Mouse (Mus musculus) forebrain, embryonic 12.5 days (tissue): ENCODE measurements at regions not wholly inside any gene's neighbourhood (a gene's known extent, or its start where the extent isn't known, plus 50 kb on each side); places are given as distances from the start of the nearest gene placed in this dataset.

Source experiments
- ATAC-seq: fragments of 200-750 bp; cut with Nextera tagmentation; 2 replicates; pipeline ENCODE4 v1.8.0; 2017; ENCODE audit warnings: moderate TSS enrichment; ENCODE audit not compliant: low FRiP score
- H3K27ac ChIP-seq: fragments of 300-500 bp; sonication (generic); 2 replicates; pipeline ENCODE4 v1.5.1; 2016; ENCODE audit warnings: mild to moderate bottlenecking
- H3K27me3 ChIP-seq: fragments of 300-500 bp; sonication (generic); 2 replicates; pipeline ENCODE4 v1.6.1; 2016; ENCODE audit warnings: mild to moderate bottlenecking
- H3K36me3 ChIP-seq: fragments of 300-500 bp; sonication (generic); replicated peaks from 2 replicates; pipeline ENCODE4 v1.6.1; 2016; ENCODE audit warnings: mild to moderate bottlenecking
- H3K4me1 ChIP-seq: fragments of 300-500 bp; sonication (generic); 2 replicates; pipeline ENCODE4 v1.6.1; 2016
- H3K4me2 ChIP-seq: fragments of 300-500 bp; sonication (generic); 2 replicates; pipeline ENCODE4 v1.6.1; 2016; ENCODE audit warnings: mild to moderate bottlenecking, moderate library complexity
- H3K4me3 ChIP-seq: fragments of 300-500 bp; sonication (generic); replicated peaks from 2 replicates; pipeline ENCODE4 v1.5.1; 2016; ENCODE audit warnings: mild to moderate bottlenecking
- H3K9ac ChIP-seq: fragments of 300-500 bp; sonication (generic); 2 replicates; pipeline ENCODE4 v1.6.1; 2016; ENCODE audit warnings: mild to moderate bottlenecking
- H3K9me3 ChIP-seq: fragments of 300-500 bp; sonication (generic); 2 replicates; pipeline ENCODE4 v1.6.1; 2016
- WGBS: fragments of 180-500 bp; shearing (Covaris S2); methylation state at CpG from one replicate; pipeline ENCODE4 v1.1.7; 2016; 5-methylcytosine and 5-hydroxymethylcytosine counted together

GRCm38 (mm10) chr15:62240031-62240430, 1317.2 kb upstream of the A1bg start:
- Histone ChIP-seq H3K27ac (no peak overlapping the region), H3K27me3 (no peaks in the 10 kb centered on the region), H3K9me3 (no peaks in the 10 kb centered on the region), H3K9ac (no peak overlapping the region), H3K4me2 (no peak overlapping the region), H3K4me3 (no peak overlapping the region), H3K4me1 (no peaks in the 10 kb centered on the region), H3K36me3 (no peaks in the 10 kb centered on the region)
- ATAC-seq, result no peak
- 97% methylated on average over 3 of the region's 3 CpGs for WGBS

DNA sequence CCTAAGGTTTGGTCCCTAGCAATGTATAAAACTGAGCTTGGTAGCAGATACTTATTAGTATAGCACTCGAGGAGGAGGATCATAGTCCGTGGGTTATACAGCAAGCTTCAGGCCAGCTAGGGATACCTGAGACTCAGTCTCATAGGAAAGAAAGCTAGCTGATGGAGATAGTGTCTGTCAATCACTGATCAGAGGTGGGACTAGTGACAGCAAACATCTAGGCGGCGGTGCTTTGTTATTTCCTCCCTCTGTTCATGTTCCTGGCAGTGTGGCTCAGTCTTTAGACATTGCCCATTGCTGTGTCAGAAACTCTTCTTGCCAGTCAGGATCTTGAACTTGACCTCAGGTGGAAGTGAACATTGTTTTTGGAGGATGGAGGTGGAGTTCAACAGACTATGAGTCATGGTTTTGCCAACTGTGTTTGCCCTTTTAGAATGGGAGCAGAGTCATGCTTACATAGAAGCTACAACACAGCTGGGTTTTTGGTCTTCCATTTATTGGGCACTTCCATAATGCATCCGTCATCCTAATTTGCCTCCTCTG, 1315.8 kb upstream of the A1bg start:
- Histone ChIP-seq H3K27me3 (no peaks in the 10 kb centered on the region), H3K4me2 (no peak overlapping the region), H3K9me3 (no peaks in the 10 kb centered on the region), H3K4me3 (no peak overlapping the region), H3K4me1 (no peaks in the 10 kb centered on the region), H3K9ac (no peak overlapping the region), H3K36me3 (no peaks in the 10 kb centered on the region), H3K27ac (no peak overlapping the region)
- no peak for ATAC-seq
- 90% methylated on average over 5 of the region's 5 CpGs for WGBS

DNA sequence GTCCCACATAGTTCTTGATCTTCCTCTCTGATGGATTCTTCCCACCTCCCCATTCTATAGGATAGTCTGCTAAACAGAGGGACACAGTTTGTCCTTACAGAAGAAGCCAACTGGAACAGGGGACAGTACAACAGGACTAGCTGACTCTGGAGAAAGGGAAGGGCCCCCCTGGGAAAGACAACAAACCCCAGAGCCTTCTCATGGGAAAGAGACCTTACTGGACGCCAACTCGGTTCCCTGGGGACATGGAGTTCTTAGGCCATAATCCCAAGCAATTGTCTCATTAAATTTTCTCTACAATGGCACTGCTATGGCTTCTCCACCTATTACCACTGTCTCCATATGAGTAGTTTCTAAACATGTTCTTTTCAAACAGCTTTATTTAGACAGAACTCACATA, 1313.2 kb upstream of the A1bg start:
- 63% methylated on average over 2 of the region's 2 CpGs for WGBS
- no peak overlapping the region for H3K4me3 ChIP-seq
- H3K4me2 ChIP-seq, result no peak overlapping the region
- ATAC-seq, result no peak
- H3K9ac ChIP-seq, result no peak overlapping the region
- no peaks in the 10 kb centered on the region for H3K9me3 ChIP-seq
- no peaks in the 10 kb centered on the region for H3K4me1 ChIP-seq
- no peaks in the 10 kb centered on the region for H3K27me3 ChIP-seq
- no peak overlapping the region for H3K27ac ChIP-seq
- no peaks in the 10 kb centered on the region for H3K36me3 ChIP-seq

GRCm38 (mm10) chr15:62234182-62234760, 1311.5 kb upstream of the A1bg start:
- H3K27ac ChIP-seq, result no peak overlapping the region
- no peaks in the 10 kb centered on the region for H3K27me3 ChIP-seq
- H3K4me2 ChIP-seq, result no peak overlapping the region
- H3K4me3 ChIP-seq, result no peak overlapping the region
- no peaks in the 10 kb centered on the region for H3K9me3 ChIP-seq
- H3K36me3 ChIP-seq, result no peaks in the 10 kb centered on the region
- WGBS, result 100% methylated on average over 4 of the region's 4 CpGs
- no peak for ATAC-seq
- H3K4me1 ChIP-seq, result no peaks in the 10 kb centered on the region
- H3K9ac ChIP-seq, result no peak overlapping the region

DNA sequence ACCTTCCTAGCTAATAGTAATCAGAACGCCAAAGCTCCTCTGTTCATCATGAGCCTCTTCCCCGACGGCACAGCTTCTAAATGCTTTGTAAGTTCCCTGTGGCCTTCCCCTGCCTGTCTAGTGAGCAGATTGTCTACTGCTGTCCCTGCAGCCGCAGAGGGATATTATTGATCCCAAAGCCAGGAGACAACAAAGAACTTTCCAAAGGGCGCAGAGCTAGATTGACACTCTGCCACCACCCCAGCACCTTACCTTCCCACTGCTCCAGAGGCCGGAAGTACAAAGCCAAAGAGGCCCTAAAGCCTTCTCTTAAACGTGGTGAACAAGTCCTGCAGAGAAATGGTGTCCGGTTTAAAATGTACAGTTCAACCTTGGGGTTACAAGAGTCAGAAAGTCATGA, 1310.3 kb upstream of the A1bg start:
- no peaks in the 10 kb centered on the region for H3K4me1 ChIP-seq
- H3K36me3 ChIP-seq, result no peaks in the 10 kb centered on the region
- H3K9me3 ChIP-seq, result no peaks in the 10 kb centered on the region
- H3K27me3 ChIP-seq, result no peaks in the 10 kb centered on the region
- no peak overlapping the region for H3K9ac ChIP-seq
- no peak overlapping the region for H3K4me3 ChIP-seq
- WGBS, result 83% methylated on average over 8 of the region's 8 CpGs
- H3K4me2 ChIP-seq, result no peak overlapping the region
- H3K27ac ChIP-seq, result no peak overlapping the region
- ATAC-seq, result no peak

GRCm38 (mm10) chr15:62231709-62232108, 1308.9 kb upstream of the A1bg start:
- no peaks in the 10 kb centered on the region for H3K27me3 ChIP-seq
- H3K4me1 ChIP-seq, result no peaks in the 10 kb centered on the region
- H3K9ac ChIP-seq, result no peak overlapping the region
- H3K4me2 ChIP-seq, result no peak overlapping the region
- no peak overlapping the region for H3K27ac ChIP-seq
- H3K36me3 ChIP-seq, result no peaks in the 10 kb centered on the region
- no peak for ATAC-seq
- H3K4me3 ChIP-seq, result no peak overlapping the region
- 94% methylated on average over 2 of the region's 2 CpGs for WGBS
- H3K9me3 ChIP-seq, result no peaks in the 10 kb centered on the region

GRCm38 (mm10) chr15:62230773-62231172, 1308.0 kb upstream of the A1bg start:
- no peaks in the 10 kb centered on the region for H3K36me3 ChIP-seq
- no peaks in the 10 kb centered on the region for H3K4me1 ChIP-seq
- no peak overlapping the region for H3K27ac ChIP-seq
- H3K4me3 ChIP-seq, result no peak overlapping the region
- 95% methylated on average over 5 of the region's 5 CpGs for WGBS
- H3K9ac ChIP-seq, result no peak overlapping the region
- ATAC-seq, result no peak
- no peaks in the 10 kb centered on the region for H3K9me3 ChIP-seq
- no peak overlapping the region for H3K4me2 ChIP-seq
- H3K27me3 ChIP-seq, result no peaks in the 10 kb centered on the region

DNA sequence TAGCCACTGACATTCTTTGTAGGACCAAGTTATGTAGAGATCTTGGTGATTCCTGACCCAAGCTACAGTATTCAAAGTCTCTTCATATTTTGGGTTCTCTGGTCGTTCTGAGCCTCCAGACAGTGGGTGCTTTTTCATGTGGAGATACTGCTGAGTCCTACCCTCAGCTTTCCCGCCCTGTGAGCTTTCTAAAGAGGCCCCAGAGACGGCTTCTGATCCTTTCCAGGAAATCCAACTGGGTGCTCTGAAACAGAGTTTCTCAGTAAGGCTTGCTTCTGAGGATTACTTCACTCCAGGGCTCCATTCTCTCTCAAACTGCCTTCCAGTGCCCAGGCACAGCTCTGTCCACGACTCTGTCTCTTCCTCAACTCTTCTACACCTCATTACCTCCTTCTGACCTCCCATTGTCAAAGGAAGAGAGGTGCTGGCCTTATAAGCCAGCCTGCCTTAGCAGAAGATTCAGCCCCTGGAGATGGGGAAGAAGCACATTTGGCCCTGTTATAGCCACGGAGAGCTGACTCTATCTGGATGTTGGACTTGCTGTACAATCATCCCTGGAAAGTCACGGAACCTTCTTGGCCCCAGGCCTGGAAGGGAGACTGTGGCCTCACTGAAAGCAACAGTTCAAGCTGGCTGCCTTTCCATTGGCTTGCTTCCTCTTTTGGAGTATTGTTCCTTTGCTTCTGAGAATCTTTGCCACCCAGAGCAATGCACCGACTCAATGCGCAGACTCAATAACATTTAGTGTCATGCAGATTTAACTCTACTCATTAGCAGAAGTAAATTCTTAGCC, 1306.9 kb upstream of the A1bg start:
- ATAC-seq, result no peak
- Histone ChIP-seq H3K27ac (no peak overlapping the region), H3K36me3 (no peaks in the 10 kb centered on the region), H3K4me1 (no peaks in the 10 kb centered on the region), H3K4me3 (no peak overlapping the region), H3K27me3 (no peaks in the 10 kb centered on the region), H3K4me2 (no peak overlapping the region), H3K9me3 (no peaks in the 10 kb centered on the region), H3K9ac (no peak overlapping the region)
- 76% methylated on average over 8 of the region's 8 CpGs for WGBS

DNA sequence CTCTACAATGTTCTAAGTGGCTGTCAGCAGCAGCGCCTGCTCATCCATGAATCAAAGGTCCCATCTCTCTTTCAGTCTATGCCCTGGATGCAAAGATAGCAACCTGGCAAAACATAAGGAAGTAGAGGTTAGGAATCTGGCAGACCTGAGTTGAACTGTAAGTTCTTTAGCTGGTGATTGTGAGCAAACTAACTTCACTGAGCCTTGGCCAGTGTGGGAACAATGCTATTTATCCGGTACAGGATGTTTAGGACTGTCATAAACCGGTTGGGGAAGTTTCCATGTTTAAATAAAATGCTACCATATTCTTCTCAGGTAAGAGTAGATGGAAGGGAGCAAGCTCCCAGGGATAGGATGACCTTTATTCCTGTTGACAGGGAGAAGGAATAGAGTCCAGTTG, 1306.2 kb upstream of the A1bg start:
- WGBS, result 91% methylated on average over 3 of the region's 3 CpGs
- ATAC-seq, result no peak
- no peaks in the 10 kb centered on the region for H3K27me3 ChIP-seq
- H3K27ac ChIP-seq, result no peak overlapping the region
- no peaks in the 10 kb centered on the region for H3K4me1 ChIP-seq
- no peak overlapping the region for H3K4me3 ChIP-seq
- H3K36me3 ChIP-seq, result no peaks in the 10 kb centered on the region
- H3K9ac ChIP-seq, result no peak overlapping the region
- H3K4me2 ChIP-seq, result no peak overlapping the region
- no peaks in the 10 kb centered on the region for H3K9me3 ChIP-seq

GRCm38 (mm10) chr15:62224798-62225197, 1302.0 kb upstream of the A1bg start:
- no peak overlapping the region for H3K4me2 ChIP-seq
- H3K9me3 ChIP-seq, result no peaks in the 10 kb centered on the region
- ATAC-seq, result no peak
- H3K4me1 ChIP-seq, result no peaks in the 10 kb centered on the region
- H3K27me3 ChIP-seq, result no peaks in the 10 kb centered on the region
- no peaks in the 10 kb centered on the region for H3K36me3 ChIP-seq
- no peak overlapping the region for H3K4me3 ChIP-seq
- no peak overlapping the region for H3K27ac ChIP-seq
- no peak overlapping the region for H3K9ac ChIP-seq

- no peaks in the 10 kb centered on the region for H3K9me3 ChIP-seq
- H3K27ac ChIP-seq, result no peak overlapping the region
- H3K4me3 ChIP-seq, result no peak overlapping the region
- no peaks in the 10 kb centered on the region for H3K36me3 ChIP-seq
- 93% methylated on average over 3 of the region's 3 CpGs for WGBS
- ATAC-seq, result no peak
- no peaks in the 10 kb centered on the region for H3K4me1 ChIP-seq
- no peak overlapping the region for H3K9ac ChIP-seq
- H3K4me2 ChIP-seq, result no peak overlapping the region
- H3K27me3 ChIP-seq, result no peaks in the 10 kb centered on the region
Measured at GRCm38 (mm10) chr15:62224191-62224590, 1301.4 kb upstream of the A1bg start.

GRCm38 (mm10) chr15:62223156-62223840, 1300.5 kb upstream of the A1bg start:
- Histone ChIP-seq H3K4me2 (no peak overlapping the region), H3K4me3 (no peak overlapping the region), H3K36me3 (no peaks in the 10 kb centered on the region), H3K9ac (no peak overlapping the region), H3K4me1 (no peaks in the 10 kb centered on the region), H3K27me3 (no peaks in the 10 kb centered on the region), H3K27ac (no peak overlapping the region), H3K9me3 (no peaks in the 10 kb centered on the region)
- no peak for ATAC-seq
- WGBS, result 86% methylated on average over 6 of the region's 6 CpGs
